Mouse (Mus musculus): ENCODE results near the gene Spag7.

Spag7 gene

GRCm38 (mm10) chr11:70655571-70656455 is 13.4 kb downstream of the Spag7 start:
- DNase-seq (ENCODE audit: low spot score): peak; percentile 78

DNA sequence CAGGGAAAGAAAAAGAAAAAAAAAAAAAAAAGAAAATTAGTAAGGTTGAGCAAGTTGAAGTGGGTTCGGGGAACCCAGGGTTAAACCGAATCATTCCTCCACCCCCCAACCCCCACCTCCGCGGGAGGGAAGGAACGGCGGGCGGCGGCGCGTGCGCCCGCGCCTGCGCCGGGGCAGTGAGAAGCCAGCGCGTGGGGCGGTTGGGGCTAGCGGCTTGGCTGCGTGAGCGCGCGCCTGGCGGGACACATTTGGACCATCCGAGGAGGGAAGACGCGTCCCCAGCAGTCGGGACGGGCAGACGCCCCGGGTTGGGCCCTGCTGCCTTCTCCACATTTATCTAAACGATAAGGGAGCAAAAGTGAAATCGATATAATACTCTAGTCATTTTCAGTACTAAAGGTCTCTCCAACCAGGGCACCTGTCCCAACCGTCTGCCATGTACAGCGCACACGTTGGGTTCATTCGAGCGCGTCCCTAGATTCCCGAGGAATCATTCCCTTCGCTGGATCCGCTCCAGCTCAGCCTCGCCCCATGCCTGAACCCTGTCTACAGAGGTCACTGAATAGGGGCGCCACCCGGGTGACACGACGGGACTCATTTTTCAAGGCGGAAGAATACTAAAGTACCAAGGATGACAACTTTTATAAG is 14.2 kb downstream of the Spag7 start:
- DNase-seq (ENCODE audit: low spot score): peak; percentile 89

GRCm38 (mm10) chr11:70654198-70654922 is 14.9 kb downstream of the Spag7 start, which contains the start of gene Pfn1:
TSS of gene Pfn1 (minus strand) at chr11:70654644.
- peak; percentile 89 for DNase-seq (ENCODE audit: low spot score)

DNA sequence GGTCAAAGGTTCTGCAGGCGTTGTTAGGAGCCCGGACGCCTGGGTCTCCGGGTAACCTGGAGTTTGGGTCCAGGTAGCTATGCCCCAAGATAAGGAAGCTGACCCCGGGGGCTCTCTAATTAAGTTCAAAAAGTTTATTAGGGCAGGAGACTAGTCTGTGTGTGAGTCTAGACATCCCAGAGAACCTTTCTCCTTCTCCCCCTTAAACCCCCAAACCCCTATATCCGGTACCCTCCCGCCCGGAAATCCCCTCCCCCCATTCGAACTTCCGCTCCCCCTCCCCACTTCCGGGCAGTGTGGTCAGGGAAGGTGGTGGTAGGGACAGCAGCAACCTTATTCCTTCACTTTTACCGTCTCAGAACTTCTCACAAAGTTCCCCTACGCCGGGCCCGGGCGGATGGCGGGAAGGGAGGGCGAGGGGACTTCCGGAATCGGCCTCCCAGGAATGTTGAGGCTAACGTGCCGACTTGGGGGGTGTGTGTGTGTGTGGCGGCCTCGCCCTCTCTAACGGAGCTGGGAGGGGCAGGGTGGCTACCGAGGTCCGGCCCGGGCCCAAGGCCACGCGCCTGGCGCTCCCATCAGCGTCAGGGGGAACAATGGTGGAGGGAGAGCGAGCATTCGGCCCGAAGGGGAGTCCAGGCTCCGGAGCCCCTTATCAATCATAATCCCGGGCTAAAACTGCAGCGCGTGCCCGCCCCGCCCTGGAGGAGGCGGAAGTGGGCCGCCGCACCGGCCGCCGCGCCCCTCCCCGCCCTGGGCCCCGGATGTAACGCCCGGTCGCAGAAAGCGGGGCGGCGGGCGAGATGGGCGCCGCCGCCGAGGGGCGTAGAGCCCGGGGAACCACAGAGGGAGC is 15.6 kb downstream of the Spag7 start:
- DNase-seq (ENCODE audit: low spot score): peak; percentile 86

GRCm38 (mm10) chr11:70652884-70653344 is 16.3 kb downstream of the Spag7 start:
- DNase-seq (ENCODE audit: low spot score): no peak

- peak; percentile 53 for DNase-seq (ENCODE audit: low spot score)
Observed at GRCm38 (mm10) chr11:70652029-70652883, 17.0 kb downstream of the Spag7 start.

- DNase-seq (ENCODE audit: low spot score): no peak
Observed at GRCm38 (mm10) chr11:70651391-70651790, 17.8 kb downstream of the Spag7 start.

DNA sequence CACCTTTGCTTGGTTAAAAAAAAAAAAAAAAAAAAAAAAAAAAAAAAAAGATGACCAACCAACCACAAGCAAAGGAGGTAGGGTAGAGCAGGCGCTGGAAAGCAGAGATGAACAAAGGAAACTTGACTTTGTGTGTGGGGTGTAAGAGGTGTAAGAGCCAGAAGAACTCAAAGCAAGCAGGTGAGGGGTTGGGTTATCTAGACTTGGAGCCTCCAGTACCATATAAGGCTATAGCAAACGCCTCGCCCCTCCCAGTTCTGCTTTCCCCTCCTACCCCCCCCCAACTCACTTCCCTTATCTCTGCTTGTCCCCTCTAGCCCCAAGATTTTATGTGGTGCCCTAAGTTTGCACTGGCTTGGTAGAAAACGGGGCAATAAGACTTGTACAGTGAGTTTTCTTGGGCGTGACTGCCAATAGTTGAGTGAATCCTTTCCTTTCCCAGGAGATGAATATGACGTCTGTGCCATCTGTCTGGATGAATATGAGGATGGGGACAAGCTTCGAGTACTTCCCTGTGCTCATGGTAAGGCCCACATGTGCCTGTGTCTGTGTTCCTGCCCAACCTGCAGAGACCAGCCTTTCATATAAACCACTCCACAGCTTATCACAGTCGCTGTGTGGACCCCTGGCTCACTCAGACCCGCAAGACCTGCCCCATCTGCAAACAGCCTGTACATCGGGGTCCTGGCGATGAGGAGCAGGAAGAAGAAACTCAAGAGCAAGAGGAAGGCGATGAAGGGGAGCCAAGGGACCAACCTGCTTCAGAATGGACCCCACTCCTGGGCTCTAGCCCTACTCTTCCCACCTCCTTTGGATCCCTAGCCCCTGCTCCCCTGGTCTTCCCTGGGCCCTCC is 18.7 kb downstream of the Spag7 start:
- DNase-seq (ENCODE audit: low spot score): no peak

- DNase-seq (ENCODE audit: low spot score): no peak
Observed at GRCm38 (mm10) chr11:70649185-70649734, 20.0 kb downstream of the Spag7 start.

DNA sequence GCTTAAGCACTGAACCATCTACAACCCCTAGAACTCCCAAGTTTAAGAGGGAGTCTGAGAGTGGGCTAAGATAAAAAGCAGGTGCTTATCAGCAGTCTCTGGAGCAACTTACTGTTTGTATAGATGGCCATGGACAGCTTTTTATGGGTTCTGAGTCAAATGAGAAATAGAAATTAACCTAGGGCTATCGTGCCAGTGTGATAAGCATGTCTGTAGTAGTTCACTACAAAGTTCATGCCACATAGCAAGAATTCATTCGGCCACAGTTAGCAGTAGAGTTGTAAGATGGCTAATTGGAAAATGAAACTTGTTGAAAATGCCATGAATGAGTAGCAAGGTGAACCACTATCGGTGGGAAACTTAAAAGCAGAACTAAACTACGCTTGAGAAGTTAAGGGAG is 20.7 kb downstream of the Spag7 start:
- no peak for DNase-seq (ENCODE audit: low spot score)

GRCm38 (mm10) chr11:70647716-70648420 is 21.3 kb downstream of the Spag7 start:
- no peak for DNase-seq (ENCODE audit: low spot score)

GRCm38 (mm10) chr11:70646691-70647650 is 22.2 kb downstream of the Spag7 start, which contains the start of the genes Rnf167 and Slc25a11:
TSS of gene Rnf167 (plus strand) at chr11:70647235.
TSS of gene Slc25a11 (minus strand) at chr11:70647479.
- DNase-seq (ENCODE audit: low spot score): peak; percentile 100

DNA sequence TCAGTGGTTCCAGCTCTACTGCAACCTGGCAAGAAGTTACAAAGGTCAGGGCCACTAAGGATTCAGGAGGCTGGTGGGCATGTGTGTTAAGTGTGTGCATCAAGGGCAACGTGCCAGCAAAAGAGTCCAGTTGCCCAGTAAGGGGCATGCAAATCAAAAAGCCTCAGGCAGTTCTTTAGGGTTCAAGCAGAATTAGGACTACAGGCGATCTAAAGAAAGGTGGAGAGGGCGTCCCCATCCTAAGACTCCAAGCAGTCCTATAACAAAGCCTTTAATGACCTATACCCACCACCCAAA is 23.0 kb downstream of the Spag7 start:
- peak; percentile 16 for DNase-seq (ENCODE audit: low spot score)

GRCm38 (mm10) chr11:70645461-70646258 is 23.6 kb downstream of the Spag7 start:
- no peak for DNase-seq (ENCODE audit: low spot score)

DNA sequence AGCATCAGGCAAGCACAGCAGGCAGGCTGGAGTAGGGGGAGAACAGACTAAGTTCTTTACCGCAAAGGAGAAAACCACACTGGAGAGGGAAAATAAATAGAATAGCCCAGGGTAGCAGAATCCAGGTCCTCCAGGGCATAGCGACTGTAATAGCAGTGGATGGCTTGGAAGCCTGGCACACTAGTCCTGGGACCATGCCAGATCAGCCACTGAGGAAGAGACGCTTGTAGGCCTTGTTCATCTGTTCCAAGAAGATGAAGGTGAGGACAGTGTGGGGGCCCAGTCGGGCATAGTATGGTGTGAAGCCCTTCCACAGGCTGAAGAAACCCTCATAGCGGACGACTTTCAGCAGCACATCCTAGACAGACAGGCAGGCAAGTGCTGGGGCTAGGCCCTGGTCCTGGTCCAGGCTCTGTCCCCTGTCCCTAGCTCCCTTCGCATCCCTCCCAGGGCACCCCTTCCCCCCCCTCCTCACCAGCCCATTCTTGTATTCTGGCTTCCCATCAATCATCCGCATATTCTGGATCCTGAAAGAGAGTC is 24.6 kb downstream of the Spag7 start:
- no peak for DNase-seq (ENCODE audit: low spot score)

DNA sequence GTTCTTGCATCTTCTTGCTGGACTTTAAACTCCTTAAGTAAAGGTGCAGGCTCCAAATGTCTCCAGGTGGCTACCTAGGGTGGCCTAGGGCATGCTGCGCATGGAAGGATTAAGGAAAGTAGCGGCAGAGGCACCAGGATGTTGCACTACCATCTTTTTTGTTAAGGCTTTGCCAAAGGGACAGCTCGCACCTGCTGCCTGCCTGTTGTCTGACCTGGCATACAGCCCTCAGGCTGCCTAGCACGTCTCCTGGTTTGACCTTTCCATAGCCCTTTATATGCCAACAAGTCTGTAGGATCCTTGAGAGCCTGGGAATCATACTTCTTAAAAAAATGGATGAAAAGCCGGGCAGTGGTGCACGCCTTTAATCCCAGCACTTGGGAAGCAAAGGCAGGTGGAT is 26.2 kb downstream of the Spag7 start:
- no peak for DNase-seq (ENCODE audit: low spot score)
